Mouse (Mus musculus) CH12.LX (cell line): ENCODE results near the gene C330021F23Rik. TPM values are rescaled to one million over a fixed set of nuclear protein-coding genes. Genes with fewer than 3 reads are reported as not detected.

Source experiments
- DNase-seq: peaks from one replicate; pipeline ENCODE4 v3.0.0-alpha.2; 2013; ENCODE audit errors: extremely low read depth
- H3K27ac ChIP-seq: 2 replicates; pipeline ENCODE4 v1.5.1; 2012; ENCODE audit warnings: low read depth, mild to moderate bottlenecking, control low read depth, moderate library complexity; ENCODE audit not compliant: insufficient read depth
- H3K27me3 ChIP-seq: replicated peaks from 2 replicates; pipeline ENCODE3; 2012; ENCODE audit warnings: inconsistent platforms
- H3K36me3 ChIP-seq, 2 experiments: replicated peaks in 1 of 2; 2 replicates each; pipeline versions ENCODE3 to v1.6.1; 2012; ENCODE audit warnings: inconsistent platforms in 1 of 2, low read length in 1 of 2, mild to moderate bottlenecking in 1 of 2, mixed read lengths in 1 of 2, moderate library complexity in 1 of 2; ENCODE audit not compliant: control insufficient read depth in 1 of 2, insufficient read depth in 1 of 2
- H3K4me1 ChIP-seq, 2 experiments: 2 replicates each; pipeline ENCODE4 v1.6.1; 2012; ENCODE audit warnings: inconsistent platforms in 1 of 2, moderate library complexity in 1 of 2; ENCODE audit not compliant: insufficient read depth in 2 of 2, control insufficient read depth in 1 of 2
- H3K4me2 ChIP-seq: 2 replicates; pipeline ENCODE4 v1.6.1; 2012; ENCODE audit warnings: low read depth, mild to moderate bottlenecking, control low read depth; ENCODE audit not compliant: poor library complexity, insufficient read depth, severe bottlenecking
- H3K4me3 ChIP-seq, 3 experiments: fragments of 150-350 bp in 1 of 3; sonication (generic) in 1 of 3; replicated peaks in 1 of 3; 2 replicates each; pipeline versions ENCODE3 to v1.5.1; 2011 to 2012; ENCODE audit warnings: low read depth in 2 of 3, low read length in 2 of 3, mild to moderate bottlenecking in 2 of 3, moderate library complexity in 2 of 3, control low read depth in 1 of 3, improper control_type of control experiment in 1 of 3, inconsistent platforms in 1 of 3, mixed read lengths in 1 of 3; ENCODE audit not compliant: poor library complexity in 1 of 3
- H3K79me2 ChIP-seq: replicated peaks from 2 replicates; pipeline ENCODE4 v1.6.1; 2012; ENCODE audit warnings: mild to moderate bottlenecking, moderate library complexity; ENCODE audit not compliant: control insufficient read depth, poor library complexity, insufficient read depth, severe bottlenecking; ENCODE audit errors: extremely low read depth
- H3K9ac ChIP-seq: 2 replicates; pipeline ENCODE4 v1.6.1; 2012; ENCODE audit warnings: low read depth, mild to moderate bottlenecking, control low read depth, moderate library complexity; ENCODE audit not compliant: insufficient read depth
- H3K9me3 ChIP-seq: replicated peaks from 2 replicates; pipeline ENCODE3; 2012; ENCODE audit warnings: low read length, inconsistent platforms, mixed read lengths
- CHD2 ChIP-seq: IDR thresholded peaks from 2 replicates; pipeline ENCODE4 v1.6.1; 2011; ENCODE audit warnings: low read length, improper control_type of control experiment
- CTCF ChIP-seq, 2 experiments: IDR thresholded peaks in 1 of 2; conservative IDR thresholded peaks in 1 of 2; 2 replicates each; pipeline ENCODE4 v1.5.1; 2011 to 2012; ENCODE audit warnings: low read depth in 2 of 2, low read length in 2 of 2, improper control_type of control experiment in 1 of 2, inconsistent platforms in 1 of 2, mild to moderate bottlenecking in 1 of 2, moderate library complexity in 1 of 2
- E2F4 ChIP-seq: IDR thresholded peaks from 2 replicates; pipeline ENCODE4 v1.6.1; 2011; ENCODE audit warnings: low read depth, low read length, improper control_type of control experiment; ENCODE audit not compliant: insufficient replicate concordance
- EP300 ChIP-seq: IDR thresholded peaks from 2 replicates; pipeline ENCODE4 v1.6.1; 2011; ENCODE audit warnings: low read length, improper control_type of control experiment
- ETS1 ChIP-seq: conservative IDR thresholded peaks from 2 replicates; pipeline ENCODE4 v1.6.1; 2012; ENCODE audit warnings: low read depth, mild to moderate bottlenecking, inconsistent platforms, low read length, improper control_type of control experiment, moderate library complexity
- HCFC1 ChIP-seq: IDR thresholded peaks from 2 replicates; pipeline ENCODE4 v1.6.1; 2012; ENCODE audit warnings: low read depth, mild to moderate bottlenecking, inconsistent platforms, low read length, improper control_type of control experiment
- JUN ChIP-seq: IDR thresholded peaks from 2 replicates; pipeline ENCODE4 v1.6.1; 2011; ENCODE audit warnings: low read depth, mild to moderate bottlenecking, low read length, improper control_type of control experiment, moderate library complexity; ENCODE audit not compliant: insufficient read depth
- MAFK ChIP-seq: IDR thresholded peaks from 2 replicates; pipeline ENCODE4 v1.6.1; 2011; ENCODE audit warnings: low read length, improper control_type of control experiment; ENCODE audit not compliant: insufficient replicate concordance
- MXI1 ChIP-seq: IDR thresholded peaks from 2 replicates; pipeline ENCODE4 v1.6.1; 2011; ENCODE audit warnings: mild to moderate bottlenecking, low read depth, low read length, improper control_type of control experiment
- MYC ChIP-seq: IDR thresholded peaks from 2 replicates; pipeline ENCODE4 v1.6.1; 2011; ENCODE audit warnings: low read depth, mild to moderate bottlenecking, improper control_type of control experiment, low read length
- POLR2A ChIP-seq: IDR thresholded peaks from 2 replicates; pipeline ENCODE4 v1.6.1; 2011; ENCODE audit warnings: low read depth, mild to moderate bottlenecking, improper control_type of control experiment, low read length
- POLR2AphosphoS2 ChIP-seq: IDR thresholded peaks from 2 replicates; pipeline ENCODE4 v1.6.1; 2011; ENCODE audit warnings: low read depth, low read length, improper control_type of control experiment
- RAD21 ChIP-seq: IDR thresholded peaks from 2 replicates; pipeline ENCODE4 v1.6.1; 2011; ENCODE audit warnings: low read depth, mild to moderate bottlenecking, low read length, improper control_type of control experiment, moderate library complexity
- SIN3A ChIP-seq: IDR thresholded peaks from 2 replicates; pipeline ENCODE4 v1.6.1; 2012; ENCODE audit warnings: low read length, improper control_type of control experiment, inconsistent platforms
- SMC3 ChIP-seq: IDR thresholded peaks from 2 replicates; pipeline ENCODE4 v1.6.1; 2011; ENCODE audit warnings: low read depth, low read length, improper control_type of control experiment
- UBTF ChIP-seq: IDR thresholded peaks from 2 replicates; pipeline ENCODE4 v1.6.1; 2012; ENCODE audit warnings: low read depth, mild to moderate bottlenecking, inconsistent platforms, low read length, improper control_type of control experiment, moderate library complexity
- USF2 ChIP-seq: conservative IDR thresholded peaks from 2 replicates; pipeline ENCODE4 v1.6.1; 2011; ENCODE audit warnings: low read depth, low read length, improper control_type of control experiment
- ZC3H11A ChIP-seq: IDR thresholded peaks from 2 replicates; pipeline ENCODE4 v1.6.1; 2012; ENCODE audit warnings: low read depth, mild to moderate bottlenecking, inconsistent platforms, low read length, improper control_type of control experiment
- ZMIZ1 ChIP-seq: IDR thresholded peaks from 2 replicates; pipeline ENCODE4 v1.6.1; 2012; ENCODE audit warnings: low read depth, mild to moderate bottlenecking, inconsistent platforms, low read length, improper control_type of control experiment
- ZNF384 ChIP-seq: IDR thresholded peaks from 2 replicates; pipeline ENCODE4 v1.6.1; 2012; ENCODE audit warnings: low read depth, low read length, improper control_type of control experiment, inconsistent platforms
- dilution Hi-C: fragments of 300-500 bp; cut with MboI; formaldehyde crosslinking; loops from 2 replicates; pipeline ENCODE4 v1.14.3; 2020; ENCODE audit warnings: low sequenced_read_pairs; ENCODE audit not compliant: extremely low pct_unique_long_range_greater_than_20kb, extremely low pct_ligation_motif_present
- in situ Hi-C: fragments of 300-500 bp; cut with MboI; formaldehyde crosslinking; loops from 3 replicates; pipeline ENCODE4 v1.14.3; 2019; ENCODE audit warnings: low sequenced_read_pairs, low pct_ligation_motif_present, low pct_unique_long_range_greater_than_20kb, mixed read lengths
- polyA plus RNA-seq: library from polyadenylated mRNA; unstranded; fragments of >175 nt; gene quantifications from 2 replicates; pipeline ENCODE4 v1.2.1, GENCODE M21; 2012; ENCODE audit warnings: low read depth; ENCODE audit not compliant: insufficient read length
- total RNA-seq, 2 experiments: library from RNA; depleted of rRNA; stranded (reverse); fragments of 300-350 nt in 1 of 2; fragments of >200 nt in 1 of 2; gene quantifications; 2 replicates each; pipeline ENCODE4 v1.2.3; 2012 to 2014

Gene C330021F23Rik
- total and polyA plus RNA-seq, 3 experiments, result 1.0 to 1.1 TPM; not detected in 1

DNA sequence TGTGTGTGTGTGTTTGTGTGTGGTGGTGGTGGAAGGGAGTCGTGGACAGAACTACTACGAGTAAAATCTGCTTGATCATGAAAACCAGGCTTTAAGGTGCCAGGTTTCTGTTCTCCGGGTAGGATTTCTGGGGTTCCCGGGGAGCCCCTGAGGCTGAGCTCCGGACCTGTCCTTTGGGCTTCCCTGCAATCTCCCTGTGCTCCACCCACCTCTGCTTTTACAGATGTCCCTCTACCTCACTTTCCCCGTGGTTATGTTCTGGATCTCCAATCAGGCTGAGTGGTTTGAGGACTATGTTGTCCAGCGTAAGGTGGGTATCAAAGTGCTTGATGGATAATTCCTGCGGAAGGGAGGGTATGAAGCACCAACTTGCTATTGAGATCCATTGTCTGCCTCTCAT lies 54.3 kb downstream of the C330021F23Rik start:
- peak overlapping the region; percentile 77 for H3K9ac ChIP-seq
- TF ChIP-seq ETS1 (no peak), POLR2AphosphoS2 (no peak), MYC (no peak), HCFC1 (no peak), RAD21 (no peak), ZNF384 (no peak), E2F4 (no peak), POLR2A (no peak), CTCF (conservative IDR thresholded peaks at IDR 0.05 in 1 of 2, IDR thresholded peaks at IDR 0.05 in 1 of 2; ENCODE audit: low read depth in 2 of 2, low read length in 2 of 2) (no peak), SMC3 (no peak), MAFK (no peak), ZC3H11A (no peak), ZMIZ1 (no peak), JUN (no peak), UBTF (no peak), EP300 (no peak), MXI1 (no peak), USF2 (no peak), CHD2 (no peak)
- TF ChIP-seq, all 38 proteins: peak for 0
- no peak for DNase-seq

DNA sequence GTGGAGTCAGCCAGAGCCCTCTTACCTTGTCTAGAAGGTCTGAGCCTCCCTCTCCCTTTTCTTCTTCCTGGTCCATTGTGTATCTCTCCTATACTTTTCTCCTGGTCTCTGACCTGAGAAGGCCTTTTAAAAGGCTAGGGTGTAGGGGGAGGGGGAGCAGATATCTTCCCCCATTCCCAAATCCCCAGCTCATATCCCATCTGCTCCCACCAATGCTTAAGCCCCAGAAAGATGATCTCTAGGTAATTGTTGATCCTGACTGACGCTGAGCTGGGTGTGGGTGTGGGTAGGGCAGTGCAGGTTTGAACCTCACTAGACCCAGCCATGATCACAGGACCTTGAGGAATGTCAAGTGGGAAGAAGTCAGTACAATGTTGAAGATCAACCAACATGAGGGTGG lies 57.7 kb downstream of the C330021F23Rik start, which contains the start of gene Pcp2:
Gene Pcp2, minus strand, starts transcription at position 101 of the 400 bp plus-strand sequence.
- Histone ChIP-seq H3K27me3 (peaks cover 2% of the 10 kb centered on the region), H3K4me3 (no peak within 1 kb of the TSS), H3K4me1 (peaks cover 6 to 24% of the 10 kb centered on the region in 2 experiments), H3K36me3 (peaks cover 8 to 36% of the 10 kb centered on the region in 2 experiments), H3K27ac (no peak within 1 kb of the TSS), H3K9ac (no peak within 1 kb of the TSS), H3K4me2 (no peak within 1 kb of the TSS), H3K9me3 (no peaks in the 10 kb centered on the region), H3K79me2 (peaks cover 7% of the 10 kb centered on the region)
- dilution Hi-C loops (no loop called here), in situ Hi-C loops (loop anchor here (5.0 to 10.0 kb wide), 2 partner anchors 47 to 51 kb away; partner anchors contain the start of gene Fcor)
- TF ChIP-seq SIN3A, result no peak
- no peak for DNase-seq

More for the DNA sequence above, 54.3 kb downstream of the C330021F23Rik start:
- H3K36me3 ChIP-seq, result peaks cover 24 to 61% of the 10 kb centered on the region in 2 experiments
- dilution Hi-C loops, result no loop called here
- in situ Hi-C loops, result loop anchor here (10.0 kb wide), 1 partner anchor 47 kb away; no protein-coding TSS in a partner anchor
- H3K4me3 ChIP-seq, result peak overlapping the region; percentile 72 to 93 (median 90)
- H3K4me1 ChIP-seq, result peaks cover 6 to 27% of the 10 kb centered on the region in 2 experiments
- H3K27me3 ChIP-seq, result no peaks in the 10 kb centered on the region
- H3K9me3 ChIP-seq, result no peaks in the 10 kb centered on the region
- no peak overlapping the region for H3K27ac ChIP-seq
- peak overlapping the region; percentile 41 for H3K4me2 ChIP-seq
- peaks cover 25% of the 10 kb centered on the region for H3K79me2 ChIP-seq
